8 mouse cellular contexts compared by ENCODE assay signal in genomic region chr19:60791164-60791563, GRCm38 (mm10). TPM values are rescaled to one million over a fixed set of nuclear protein-coding genes. Genes with fewer than 3 reads are reported as not detected.
DNase-seq lines count a peak whose midpoint lies in the region; ATAC-seq and TF ChIP-seq lines count a peak whose summit lies in the region.

No protein-coding gene starts in this region.

- 11% methylated on average over 9 of the region's 9 CpGs for WGBS in cerebellum, adult 2 months
- 20% methylated on average over 9 of the region's 9 CpGs for WGBS in neural tube, embryonic 11.5 days
- 19% methylated on average over 9 of the region's 9 CpGs for WGBS in limb, embryonic 11.5 days
- WGBS in small intestine, adult 2 months = 7% methylated on average over 9 of the region's 9 CpGs

- TF ChIP-seq POLR2A in cerebellum, adult 2 months (IDR thresholded peaks at IDR 0.05; ENCODE audit: borderline replicate concordance, insufficient read depth, low read length) = no peak
- no peak for TF ChIP-seq POLR2A in small intestine, adult 2 months (IDR thresholded peaks at IDR 0.05; ENCODE audit: low read depth, low read length)

- ATAC-seq in neural tube, embryonic 11.5 days (ENCODE audit: insufficient read depth, low FRiP score, low TSS enrichment) = no peak
- ATAC-seq in limb, embryonic 11.5 days (ENCODE audit: insufficient number of reproducible peaks, low FRiP score, low TSS enrichment, low read depth) = no peak

- no peaks in the 10 kb centered on the region for H3K27me3 ChIP-seq in cerebellum, adult 2 months (ENCODE audit: control insufficient read depth, insufficient read depth, low read length)
- H3K27me3 ChIP-seq in neural tube, embryonic 11.5 days (ENCODE audit: control insufficient read depth, insufficient read depth, low read length) = no peaks in the 10 kb centered on the region
- no peaks in the 10 kb centered on the region for H3K27me3 ChIP-seq in limb, embryonic 11.5 days (ENCODE audit: control insufficient read depth, insufficient read depth, low read length)
- H3K27me3 ChIP-seq in small intestine, adult 2 months (ENCODE audit: control insufficient read depth, insufficient read depth, low read length) = no peaks in the 10 kb centered on the region

- H3K4me1 ChIP-seq in cerebellum, adult 2 months (ENCODE audit: control insufficient read depth, insufficient read depth, low read length) = no peaks in the 10 kb centered on the region; the same call in 1 of the 2 replicates
- H3K4me1 ChIP-seq in neural tube, embryonic 11.5 days (ENCODE audit: control insufficient read depth, insufficient read depth, low read length) = peaks cover 6% of the 10 kb centered on the region
- peaks cover 3% of the 10 kb centered on the region; the same call in 1 of the 2 replicates for H3K4me1 ChIP-seq in limb, embryonic 11.5 days (ENCODE audit: control insufficient read depth, insufficient read depth, low read length)
- peaks cover 2% of the 10 kb centered on the region; the same call in 1 of the 2 replicates for H3K4me1 ChIP-seq in small intestine, adult 2 months (ENCODE audit: control insufficient read depth, insufficient read depth, insufficient read length, low read length)

- DNase-seq in cerebellum, adult 2 months = peak in 1 of 2 experiments; percentile 18
- DNase-seq in cerebellum, postnatal 36 days = no peak
- no peak for DNase-seq in neural tube, embryonic 11.5 days (ENCODE audit: low spot score)
- no peak for DNase-seq in neural tube, embryonic 10.5 days (ENCODE audit: extremely low spot score, low spot score)
- no peak for DNase-seq in limb, embryonic 11.5 days (ENCODE audit: low spot score)
- no peak for DNase-seq in spleen, postnatal 4 days (ENCODE audit: low spot score in 2 of 2)
- DNase-seq in right cerebral cortex, postnatal 10 days (ENCODE audit: low spot score in 2 of 2) = no peak

- H3K4me3 ChIP-seq in cerebellum, adult 2 months (replicated peaks; ENCODE audit: insufficient read depth, low read depth, low read length) = peak overlapping the region; percentile 95
- H3K4me3 ChIP-seq in neural tube, embryonic 11.5 days (ENCODE audit: low read depth, low read length) = peak overlapping the region; percentile 99
- peak overlapping the region; percentile 99 for H3K4me3 ChIP-seq in limb, embryonic 11.5 days (ENCODE audit: low read depth, low read length)
- H3K4me3 ChIP-seq in small intestine, adult 2 months (ENCODE audit: low read depth, low read length) = peak overlapping the region; percentile 83; the same call in 1 of the 2 replicates

- peak overlapping the region; percentile 43 for H3K4me2 ChIP-seq in neural tube, embryonic 11.5 days (ENCODE audit: low read depth)
- H3K4me2 ChIP-seq in limb, embryonic 11.5 days (ENCODE audit: low read depth, severe bottlenecking) = peak overlapping the region; percentile 47

- peak overlapping the region; percentile 100; the same call in 1 of the 2 replicates for H3K27ac ChIP-seq in cerebellum, adult 2 months (ENCODE audit: insufficient read depth, low read length)
- H3K27ac ChIP-seq in neural tube, embryonic 11.5 days (ENCODE audit: low read depth, low read length) = peak overlapping the region; percentile 96
- peak overlapping the region; percentile 96 for H3K27ac ChIP-seq in limb, embryonic 11.5 days (replicated peaks; ENCODE audit: low read depth, low read length)
- H3K27ac ChIP-seq in small intestine, adult 2 months (ENCODE audit: insufficient read depth, low read depth, low read length) = peak overlapping the region; percentile 98

- no peaks in the 10 kb centered on the region for H3K36me3 ChIP-seq in neural tube, embryonic 11.5 days (ENCODE audit: control insufficient read depth, insufficient read depth, low read length)
- H3K36me3 ChIP-seq in limb, embryonic 11.5 days (ENCODE audit: control insufficient read depth, insufficient read depth, low read length) = no peaks in the 10 kb centered on the region
- no peaks in the 10 kb centered on the region for H3K36me3 ChIP-seq in small intestine, adult 2 months (ENCODE audit: control insufficient read depth, insufficient read depth, low read length)

- no peaks in the 10 kb centered on the region for H3K9me3 ChIP-seq in neural tube, embryonic 11.5 days (ENCODE audit: control insufficient read depth, low read length)
- no peaks in the 10 kb centered on the region for H3K9me3 ChIP-seq in limb, embryonic 11.5 days (ENCODE audit: control insufficient read depth, low read length)

- TF ChIP-seq CTCF in cerebellum, adult 2 months (IDR thresholded peaks at IDR 0.05; ENCODE audit: borderline replicate concordance, insufficient read depth, low read depth, low read length) = no peak
- no peak for TF ChIP-seq CTCF in small intestine, adult 2 months (IDR thresholded peaks at IDR 0.05; ENCODE audit: extremely low read depth, insufficient read length, insufficient replicate concordance, low read depth, low read length)

- peak overlapping the region; percentile 100 for H3K9ac ChIP-seq in neural tube, embryonic 11.5 days (ENCODE audit: low read length)
- H3K9ac ChIP-seq in limb, embryonic 11.5 days (ENCODE audit: low read length) = peak overlapping the region; percentile 100

RNA-seq across cellular contexts. Expression of gene Eif3a, which starts 0.7 kb away (rescaled TPM):
- polyA plus RNA-seq in cerebellum, adult 2 months (2012; rRNA removed) = 69.0 and 73.5 TPM in 2 replicates
- polyA plus RNA-seq in neural tube, embryonic 11.5 days (2014; fragmentation: Nextera tagmentation; extraction: Ambion mirVana) = 167 and 168 TPM in 2 replicates
- polyA plus RNA-seq in limb, embryonic 11.5 days (2014; fragmentation: Nextera tagmentation; extraction: Ambion mirVana) = 200 and 207 TPM in 2 replicates
- polyA plus RNA-seq in small intestine, adult 2 months (2012; rRNA removed) = 4.4 and 8.5 TPM in 2 replicates

RNA-seq across cellular contexts. Expression of gene Fam45a, which starts 20.2 kb away (rescaled TPM):
- polyA plus RNA-seq in cerebellum, adult 2 months (2012; rRNA removed) = 60.3 and 62.5 TPM in 2 replicates
- 34.3 and 36.4 TPM in 2 replicates for polyA plus RNA-seq in neural tube, embryonic 11.5 days (2014; fragmentation: Nextera tagmentation; extraction: Ambion mirVana)
- polyA plus RNA-seq in limb, embryonic 11.5 days (2014; fragmentation: Nextera tagmentation; extraction: Ambion mirVana) = 31.1 and 31.2 TPM in 2 replicates
- polyA plus RNA-seq in small intestine, adult 2 months (2012; rRNA removed) = 1.5 and 1.7 TPM in 2 replicates

RNA-seq across cellular contexts. Expression of gene Nanos1, which starts 35.4 kb away (rescaled TPM):
- polyA plus RNA-seq in cerebellum, adult 2 months (2012; rRNA removed) = 10.0 and 11.4 TPM in 2 replicates
- polyA plus RNA-seq in neural tube, embryonic 11.5 days (2014; fragmentation: Nextera tagmentation; extraction: Ambion mirVana) = 4.4 and 4.6 TPM in 2 replicates
- 1.3 and 2.1 TPM in 2 replicates for polyA plus RNA-seq in limb, embryonic 11.5 days (2014; fragmentation: Nextera tagmentation; extraction: Ambion mirVana)
- 0.28 and 0.48 TPM in 2 replicates for polyA plus RNA-seq in small intestine, adult 2 months (2012; rRNA removed)

Comparison
In these comparisons a context has a peak if more than half of its experiments do, and no peak if none do; other contexts are left out.
1. RNA of gene Fam45a, which starts 20.2 kb away (polyA plus RNA-seq): 60.3 to 62.5 TPM in cerebellum, adult 2 months, 34.3 to 36.4 TPM in neural tube, embryonic 11.5 days and 31.1 to 31.2 TPM in limb, embryonic 11.5 days; 1.5 to 1.7 TPM in small intestine, adult 2 months; every median in the first group is over 10 times any median in the second.
2. Peak in every context shown above with its lines, with median percentiles within 50 percentile points of each other: H3K27ac ChIP-seq and H3K4me3 ChIP-seq.